Comparison of ENCODE assay signal across 16 mouse cellular contexts in genomic region chr10:91051156-91051555, GRCm38 (mm10).
"Had no signal": no experiment of that assay in that cellular context is flagged by ENCODE, and none has a peak within 500 bp of the region (broad histone marks: within the 10 kb centered on the region; RNA-seq: fewer than 3 reads in every experiment).

No protein-coding gene starts in this region.

- H3K9me3 ChIP-seq: neural tube, embryonic 13.5 days; neural tube, embryonic 15.5 days; stomach, embryonic 15.5 days had no signal

- H3K27ac ChIP-seq: neural tube, embryonic 13.5 days; neural tube, embryonic 15.5 days; stomach, embryonic 15.5 days; stomach, postnatal 0 days had no signal

- DNase-seq: retina, postnatal 1 day; right cerebral cortex, adult 18-20 months; right cerebral cortex, postnatal 14 days; right cerebral cortex, postnatal 25 days; right cerebral cortex, postnatal 4 days; spleen, adult 18-20 months; thymus, adult 18-20 months; thymus, adult 2 months; thymus, postnatal 14 days; thymus, postnatal 25 days; thymus, postnatal 36 days; thymus, postnatal 4 days had no signal

- H3K4me2 ChIP-seq: neural tube, embryonic 13.5 days; neural tube, embryonic 15.5 days; stomach, embryonic 15.5 days had no signal

- H3K27me3 ChIP-seq: neural tube, embryonic 13.5 days; neural tube, embryonic 15.5 days; stomach, embryonic 15.5 days had no signal

- H3K9ac ChIP-seq: neural tube, embryonic 13.5 days; neural tube, embryonic 15.5 days; stomach, embryonic 15.5 days had no signal

- H3K4me1 ChIP-seq: neural tube, embryonic 13.5 days; neural tube, embryonic 15.5 days; stomach, embryonic 15.5 days had no signal

- H3K4me3 ChIP-seq: neural tube, embryonic 13.5 days; neural tube, embryonic 15.5 days; stomach, embryonic 15.5 days had no signal
